Mouse (Mus musculus) lung, adult 2 months (tissue): ENCODE results near the gene Rwdd2b. TPM values are rescaled to one million over a fixed set of nuclear protein-coding genes. Genes with fewer than 3 reads are reported as not detected.

Experiments used
- DNase-seq: peaks from one replicate; pipeline ENCODE4 v3.0.0; 2022
- H3K4me1 ChIP-seq: fragments of 200-500 bp; 2 replicates; pipeline ENCODE4 v1.6.1; 2011; ENCODE audit warnings: low read length; ENCODE audit not compliant: control insufficient read depth, insufficient read depth
- H3K4me3 ChIP-seq: fragments of 200-500 bp; replicated peaks from 2 replicates; pipeline ENCODE3; 2011; ENCODE audit warnings: low read depth, mild to moderate bottlenecking, control low read depth, low read length; ENCODE audit errors: extremely low read depth
- CTCF ChIP-seq: fragments of 200-500 bp; IDR thresholded peaks from 2 replicates; pipeline ENCODE4 v1.5.1; 2011; ENCODE audit warnings: mild to moderate bottlenecking, low read length, control low read depth; ENCODE audit not compliant: insufficient read depth
- POLR2A ChIP-seq: fragments of 200-500 bp; IDR thresholded peaks from 2 replicates; pipeline ENCODE4 v1.6.1; 2011; ENCODE audit warnings: low read depth, mild to moderate bottlenecking, control low read depth, low read length, borderline replicate concordance; ENCODE audit errors: extremely low read depth
- WGBS: fragments of 180-500 bp; shearing (Covaris S2); methylation state at CpG from one replicate; pipeline ENCODE4 v1.1.7; 2018; 5-methylcytosine and 5-hydroxymethylcytosine counted together
- polyA plus RNA-seq: library from polyadenylated mRNA; depleted of rRNA; stranded (reverse); fragments of >200 nt; gene quantifications from 2 replicates; pipeline ENCODE4 v1.2.3, GENCODE M21; 2012

Rwdd2b gene
- polyA plus RNA-seq, 1 experiment, result 3.4 TPM

DNA sequence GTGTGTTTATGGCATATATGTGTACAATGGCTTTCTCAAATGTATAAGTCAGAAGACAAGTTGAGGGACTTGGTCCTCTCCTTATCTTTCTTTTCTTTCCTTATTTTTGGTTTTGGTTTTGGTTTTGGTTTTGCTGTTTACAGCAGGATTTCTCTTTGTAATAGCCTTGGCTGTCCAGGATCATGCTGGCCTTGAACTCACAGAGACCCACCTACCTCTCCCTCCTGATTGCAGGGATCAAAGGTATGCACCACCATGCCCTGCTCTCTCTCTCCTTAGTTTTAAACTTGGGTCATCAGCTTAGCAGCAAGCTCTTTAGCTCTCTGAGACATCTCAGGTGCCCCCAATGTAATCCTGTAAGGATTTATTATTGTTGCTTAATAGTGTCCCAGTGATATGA, 4.7 kb upstream of the Rwdd2b start:
- no peak for DNase-seq
- H3K4me3 ChIP-seq, result no peak overlapping the region
- TF ChIP-seq POLR2A, result no peak
- peaks cover 3% of the 10 kb centered on the region; the same call in 1 of the 2 replicates for H3K4me1 ChIP-seq

DNA sequence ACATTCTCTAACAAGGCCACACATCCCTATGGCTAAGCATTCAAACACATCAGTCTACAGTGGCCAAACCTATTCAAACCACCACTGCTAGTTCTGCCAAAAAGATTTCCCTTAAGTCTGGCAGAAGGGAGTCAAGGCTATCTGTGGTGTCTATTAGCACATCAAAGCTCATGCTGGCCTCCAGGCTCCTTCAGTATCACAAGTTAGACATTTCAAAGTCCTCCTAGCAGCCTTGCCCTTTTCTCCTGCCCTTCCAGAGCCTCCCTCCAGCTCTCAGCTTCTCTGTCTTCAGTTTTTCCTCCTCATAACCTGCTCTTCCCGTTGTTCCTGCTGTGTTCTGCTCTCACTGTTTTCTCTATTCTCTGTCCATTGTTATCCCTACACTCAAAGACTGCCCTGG, 3.7 kb upstream of the Rwdd2b start:
- 33% methylated on average over 1 of the region's 1 CpGs for WGBS
- no peak for DNase-seq
- Histone ChIP-seq H3K4me3 (no peak overlapping the region), H3K4me1 (peaks cover 5% of the 10 kb centered on the region; the same call in 1 of the 2 replicates)
- TF ChIP-seq CTCF (no peak), POLR2A (no peak)

- Histone ChIP-seq H3K4me1 (peaks cover 5% of the 10 kb centered on the region; the same call in 1 of the 2 replicates), H3K4me3 (no peak overlapping the region)
- TF ChIP-seq CTCF (no peak), POLR2A (no peak)
- no peak for DNase-seq
Observed at GRCm38 (mm10) chr16:87443245-87443644, 2.9 kb upstream of the Rwdd2b start.

GRCm38 (mm10) chr16:87442291-87442690, 1.9 kb upstream of the Rwdd2b start:
- 27% methylated on average over 5 of the region's 5 CpGs for WGBS
- TF ChIP-seq POLR2A (no peak), CTCF (no peak)
- DNase-seq, result no peak
- H3K4me3 ChIP-seq, result no peak overlapping the region
- peaks cover 5% of the 10 kb centered on the region; the same call in 1 of the 2 replicates for H3K4me1 ChIP-seq

DNA sequence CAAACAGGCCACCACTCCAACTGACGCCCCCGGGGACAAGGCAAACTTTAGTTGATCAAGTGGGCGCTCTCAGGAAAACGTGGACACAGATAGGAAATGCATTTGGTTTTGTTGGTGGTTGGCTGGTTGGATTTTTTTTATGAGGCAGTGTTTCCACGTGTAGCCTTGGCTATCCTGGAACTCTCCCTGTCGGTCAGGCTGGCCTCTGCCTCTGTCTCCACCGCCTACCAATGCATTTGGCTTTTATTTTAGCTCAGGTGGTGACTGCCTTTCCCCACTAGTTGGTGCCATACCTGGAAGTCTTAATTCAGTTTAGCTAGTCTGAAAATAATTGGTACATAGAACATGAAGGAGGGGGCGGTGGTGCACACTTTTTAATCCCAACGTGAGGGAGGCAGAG, 716 bp upstream of the Rwdd2b start:
- WGBS, result 19% methylated on average over 9 of the region's 9 CpGs
- no peak for TF ChIP-seq CTCF
- TF ChIP-seq POLR2A, result no peak
- H3K4me3 ChIP-seq, result peak overlapping the region; percentile 98
- DNase-seq, result no peak
- H3K4me1 ChIP-seq, result peaks cover 5% of the 10 kb centered on the region; the same call in 1 of the 2 replicates

DNA sequence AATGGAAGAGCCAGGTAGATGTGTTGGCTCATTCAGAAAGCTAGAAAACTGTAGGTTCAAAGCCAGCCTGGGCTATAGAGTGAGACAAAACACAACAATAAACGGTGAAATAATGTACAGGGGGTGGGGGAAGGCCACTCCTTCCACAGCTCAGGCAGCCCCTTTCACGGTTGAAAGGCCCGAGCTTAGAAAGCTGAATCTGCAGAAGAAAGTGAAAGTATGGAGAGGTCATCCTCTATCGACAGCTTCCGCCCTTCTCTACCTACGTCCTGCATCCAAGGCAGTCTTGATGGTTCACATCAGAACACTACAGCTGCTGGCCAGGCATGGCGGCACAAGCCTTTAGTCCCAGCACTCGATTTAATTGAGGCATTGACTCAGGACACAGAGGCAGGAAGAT, 1.7 kb downstream of the Rwdd2b start:
- Histone ChIP-seq H3K4me1 (peaks cover 5% of the 10 kb centered on the region; the same call in 1 of the 2 replicates), H3K4me3 (no peak overlapping the region)
- no peak for TF ChIP-seq CTCF
- TF ChIP-seq POLR2A, result no peak
- WGBS, result 88% methylated on average over 8 of the region's 8 CpGs
- DNase-seq, result no peak

DNA sequence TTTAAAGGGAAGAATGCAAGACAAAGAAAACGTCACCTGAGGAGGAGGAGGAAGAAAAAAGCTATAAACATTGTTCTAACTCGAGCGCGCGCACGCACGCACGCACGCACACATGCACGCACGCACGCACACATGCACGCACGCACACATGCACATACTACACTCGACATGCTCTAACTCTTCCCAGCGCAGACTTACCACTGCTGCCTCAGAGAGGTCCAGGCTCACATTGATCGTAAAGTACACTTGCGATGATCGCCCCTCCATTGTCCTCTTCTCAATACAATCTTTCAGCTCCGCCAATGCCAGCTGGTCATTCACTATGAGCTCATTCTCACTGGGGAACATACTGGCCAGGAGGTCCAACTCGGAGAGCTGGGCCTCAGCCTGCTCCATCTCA, 3.3 kb downstream of the Rwdd2b start:
- Histone ChIP-seq H3K4me3 (no peak overlapping the region), H3K4me1 (peaks cover 5% of the 10 kb centered on the region; the same call in 1 of the 2 replicates)
- WGBS, result 92% methylated on average over 21 of the region's 21 CpGs
- DNase-seq, result no peak
- TF ChIP-seq CTCF (no peak), POLR2A (no peak)

DNA sequence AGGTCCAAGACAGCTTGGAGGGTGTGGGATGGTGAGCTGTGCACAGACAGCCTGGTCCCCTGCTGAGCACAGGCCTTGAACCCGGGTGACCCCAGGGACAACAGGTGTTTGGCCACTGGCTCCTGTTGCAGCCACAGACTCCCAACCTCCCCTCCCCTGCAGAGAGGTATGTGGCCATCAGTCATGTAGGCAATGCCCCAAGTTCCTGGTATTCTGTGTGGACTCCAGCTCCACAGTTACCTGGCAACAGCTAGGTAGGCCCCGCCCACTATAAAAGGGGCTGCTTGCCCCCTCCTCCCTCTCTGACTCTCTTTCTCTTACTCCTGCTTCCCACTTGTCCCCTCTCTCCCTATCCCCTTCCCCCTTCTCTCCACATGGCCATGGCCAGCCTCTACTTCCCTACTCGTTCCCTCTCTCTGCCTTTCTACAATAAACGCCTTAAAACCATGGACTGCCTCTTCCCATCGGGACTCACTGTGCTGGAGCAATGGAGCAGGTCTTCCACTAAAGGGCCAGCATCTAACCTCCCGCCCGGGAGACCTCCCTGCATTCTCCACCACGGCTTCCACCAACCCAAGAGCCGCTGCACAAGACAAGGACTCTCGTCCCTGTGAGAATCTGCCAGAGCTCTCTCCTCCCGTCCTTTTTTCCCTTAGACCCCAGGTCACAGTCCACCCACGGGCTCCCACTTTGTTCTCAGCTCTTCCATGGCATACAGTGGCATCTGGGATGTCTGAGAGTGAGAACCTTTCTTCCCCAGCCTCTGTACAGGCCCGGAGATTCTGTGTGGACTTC, 4.8 kb downstream of the Rwdd2b start:
- 84% methylated on average over 13 of the region's 13 CpGs for WGBS
- peaks cover 2% of the 10 kb centered on the region; the same call in 1 of the 2 replicates for H3K4me1 ChIP-seq
- TF ChIP-seq CTCF, result no peak
- no peak for DNase-seq
- H3K4me3 ChIP-seq, result no peak overlapping the region

DNA sequence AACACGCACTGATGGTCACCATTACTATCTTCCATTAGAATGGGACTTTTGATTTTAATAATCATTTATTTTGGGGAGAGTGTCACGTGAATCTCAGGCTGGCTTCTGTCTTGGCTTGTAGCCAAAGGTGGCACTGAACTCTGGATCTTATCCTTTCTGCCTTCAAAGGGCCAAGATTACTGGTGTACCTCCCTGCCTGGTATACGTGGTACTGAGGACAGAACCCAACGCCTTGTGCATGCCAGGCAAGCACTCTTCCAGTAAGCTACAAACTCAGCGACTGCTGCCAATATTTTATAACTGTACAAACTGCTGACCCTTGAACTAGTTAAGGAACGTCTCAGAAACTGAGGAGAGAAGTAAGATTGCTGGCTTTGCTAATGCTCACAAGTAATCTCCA, 5.4 kb downstream of the Rwdd2b start:
- Histone ChIP-seq H3K4me1 (peaks cover 2% of the 10 kb centered on the region; the same call in 1 of the 2 replicates), H3K4me3 (no peak overlapping the region)
- 74% methylated on average over 6 of the region's 6 CpGs for WGBS
- TF ChIP-seq CTCF, result no peak
- TF ChIP-seq POLR2A, result no peak
- DNase-seq, result no peak

GRCm38 (mm10) chr16:87434266-87434665, 6.1 kb downstream of the Rwdd2b start:
- TF ChIP-seq POLR2A (no peak), CTCF (no peak)
- no peaks in the 10 kb centered on the region for H3K4me1 ChIP-seq
- WGBS, result 85% methylated on average over 7 of the region's 7 CpGs
- no peak for DNase-seq
- no peak overlapping the region for H3K4me3 ChIP-seq
